Mouse (Mus musculus) ES-Bruce4 (cell line): ENCODE measurements around the gene Tulp1. TPM values are rescaled to one million over a fixed set of nuclear protein-coding genes. Genes with fewer than 3 reads are reported as not detected.

Experiments
- H3K27ac ChIP-seq: 2 replicates; pipeline ENCODE4 v1.5.1; 2012; ENCODE audit warnings: low read length, inconsistent platforms; ENCODE audit not compliant: insufficient read depth
- H3K27me3 ChIP-seq: 2 replicates; pipeline ENCODE4 v1.6.1; 2012; ENCODE audit warnings: mild to moderate bottlenecking, low read length, inconsistent platforms; ENCODE audit not compliant: control insufficient read depth, poor library complexity, insufficient read depth, severe bottlenecking
- H3K36me3 ChIP-seq: 2 replicates; pipeline ENCODE4 v1.6.1; 2012; ENCODE audit warnings: inconsistent platforms, mild to moderate bottlenecking, low read length, moderate library complexity; ENCODE audit not compliant: control insufficient read depth, poor library complexity, insufficient read depth, severe bottlenecking
- H3K4me1 ChIP-seq: one replicate; pipeline ENCODE4 v1.8.1; 2011; ENCODE audit warnings: low read length; ENCODE audit not compliant: control insufficient read depth, insufficient read depth
- H3K4me3 ChIP-seq: 2 replicates; pipeline ENCODE4 v1.5.1; 2011; ENCODE audit warnings: low read depth, mild to moderate bottlenecking, low read length
- H3K9ac ChIP-seq: 2 replicates; pipeline ENCODE4 v1.6.1; 2012; ENCODE audit warnings: low read depth, mild to moderate bottlenecking, inconsistent platforms; ENCODE audit not compliant: poor library complexity, severe bottlenecking
- H3K9me3 ChIP-seq: replicated peaks from 2 replicates; pipeline ENCODE4 v1.6.1; 2012; ENCODE audit warnings: mild to moderate bottlenecking, low read length, inconsistent platforms; ENCODE audit not compliant: control insufficient read depth, poor library complexity, insufficient read depth, severe bottlenecking
- CTCF ChIP-seq: IDR thresholded peaks from one replicate; pipeline ENCODE4 v1.8.1; 2011; ENCODE audit warnings: low read depth, low read length
- EP300 ChIP-seq: IDR thresholded peaks from 2 replicates; pipeline ENCODE4 v1.6.1; 2011; ENCODE audit warnings: low read depth, low read length; ENCODE audit not compliant: insufficient read depth
- POLR2A ChIP-seq: IDR thresholded peaks from one replicate; pipeline ENCODE4 v1.8.1; 2011; ENCODE audit warnings: low read length; ENCODE audit not compliant: insufficient read depth
- polyA plus RNA-seq: library from polyadenylated mRNA; stranded (reverse); fragments of >200 nt; gene quantifications from 2 replicates; pipeline ENCODE4 v1.2.4, GENCODE M21; 2011; ENCODE audit warnings: low read depth; ENCODE audit not compliant: missing spikeins, insufficient read depth, insufficient read length

Tulp1 gene
- polyA plus RNA-seq, 1 experiment: 14.0 TPM

DNA sequence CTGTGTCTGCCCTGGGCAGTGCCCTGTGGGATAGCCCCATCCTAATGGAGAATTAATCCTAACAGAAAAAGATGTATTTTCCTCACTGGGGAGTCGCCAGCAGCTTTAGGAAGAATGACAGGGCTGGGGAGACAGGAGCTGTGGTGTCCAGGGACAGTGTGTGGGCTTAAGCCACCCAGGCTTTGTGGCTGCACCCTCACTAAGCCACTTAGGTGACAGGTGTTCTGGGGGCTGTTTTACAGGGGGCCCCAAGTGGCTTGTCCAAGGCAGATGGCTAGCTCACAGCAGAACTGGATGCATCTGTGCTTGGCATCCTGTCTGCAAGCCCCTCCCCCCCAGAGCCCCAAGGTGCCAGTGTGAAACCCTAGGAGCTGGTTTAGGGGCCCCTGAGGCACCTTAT lies 6.9 kb upstream of the Tulp1 start:
- no peaks in the 10 kb centered on the region for H3K36me3 ChIP-seq
- H3K27me3 ChIP-seq: no peaks in the 10 kb centered on the region
- no peak overlapping the region for H3K9ac ChIP-seq
- no peak overlapping the region for H3K4me3 ChIP-seq
- H3K9me3 ChIP-seq: no peaks in the 10 kb centered on the region
- H3K27ac ChIP-seq: no peak overlapping the region
- peaks cover 2% of the 10 kb centered on the region for H3K4me1 ChIP-seq
- no peak for TF ChIP-seq EP300
- no peak for TF ChIP-seq POLR2A
- TF ChIP-seq CTCF: no peak

DNA sequence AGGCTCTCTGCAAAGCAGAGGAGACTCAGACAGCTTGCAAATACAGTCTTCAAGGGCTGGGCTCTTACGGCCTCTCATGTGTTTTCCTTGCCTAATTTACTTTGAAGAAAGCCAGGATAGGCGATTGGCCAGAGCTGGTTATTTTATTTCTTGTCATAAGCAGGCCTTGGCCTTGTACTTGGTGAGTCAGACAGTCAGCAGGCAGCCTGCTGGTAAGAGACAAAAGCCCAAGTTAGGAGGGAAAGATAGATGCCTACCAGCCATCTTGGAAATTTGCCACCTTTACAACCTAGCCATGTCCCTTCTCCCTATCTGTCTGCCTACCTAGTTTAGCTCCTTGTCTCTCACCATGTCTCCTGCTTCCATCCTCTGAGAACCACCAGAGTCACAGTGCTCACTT lies 6.3 kb upstream of the Tulp1 start:
- Histone ChIP-seq H3K36me3 (no peaks in the 10 kb centered on the region), H3K4me3 (no peak overlapping the region), H3K9me3 (no peaks in the 10 kb centered on the region), H3K9ac (no peak overlapping the region), H3K27me3 (no peaks in the 10 kb centered on the region), H3K27ac (no peak overlapping the region), H3K4me1 (peaks cover 2% of the 10 kb centered on the region)
- TF ChIP-seq POLR2A (no peak), EP300 (no peak), CTCF (no peak)

- no peaks in the 10 kb centered on the region for H3K4me1 ChIP-seq
- no peaks in the 10 kb centered on the region for H3K36me3 ChIP-seq
- H3K4me3 ChIP-seq: no peak overlapping the region
- H3K27me3 ChIP-seq: 0 out of 2 replicates have a peak, but pooled peaks cover 6% of the 10 kb centered on the region
- no peak overlapping the region for H3K27ac ChIP-seq
- H3K9ac ChIP-seq: no peak overlapping the region
- TF ChIP-seq CTCF (no peak), POLR2A (no peak), EP300 (no peak)
- no peaks in the 10 kb centered on the region for H3K9me3 ChIP-seq
These were observed 4.0 kb upstream of the Tulp1 start for GRCm38 (mm10) chr17:28369056-28369455.

- Histone ChIP-seq H3K27ac (no peak overlapping the region), H3K4me1 (no peaks in the 10 kb centered on the region), H3K27me3 (0 out of 2 replicates have a peak, but pooled peaks cover 6% of the 10 kb centered on the region), H3K9ac (no peak overlapping the region), H3K4me3 (no peak overlapping the region), H3K36me3 (no peaks in the 10 kb centered on the region), H3K9me3 (no peaks in the 10 kb centered on the region)
- TF ChIP-seq EP300 (0 out of 2 replicates have a peak, but pooled peaks have one; percentile 23), POLR2A (no peak), CTCF (peak; percentile 92)
These were observed 3.4 kb upstream of the Tulp1 start for GRCm38 (mm10) chr17:28368449-28368848.

- TF ChIP-seq EP300 (no peak), POLR2A (no peak), CTCF (no peak)
- Histone ChIP-seq H3K4me1 (peaks cover 2% of the 10 kb centered on the region), H3K27me3 (0 out of 2 replicates have a peak, but pooled peaks cover 6% of the 10 kb centered on the region), H3K9ac (peak overlapping the region; percentile 35; the same call in 1 of the 2 replicates), H3K27ac (no peak overlapping the region), H3K9me3 (no peaks in the 10 kb centered on the region), H3K4me3 (peak overlapping the region; percentile 42; the same call in 1 of the 2 replicates), H3K36me3 (no peaks in the 10 kb centered on the region)
These were observed 1.5 kb downstream of the Tulp1 start for GRCm38 (mm10) chr17:28363507-28363906.

DNA sequence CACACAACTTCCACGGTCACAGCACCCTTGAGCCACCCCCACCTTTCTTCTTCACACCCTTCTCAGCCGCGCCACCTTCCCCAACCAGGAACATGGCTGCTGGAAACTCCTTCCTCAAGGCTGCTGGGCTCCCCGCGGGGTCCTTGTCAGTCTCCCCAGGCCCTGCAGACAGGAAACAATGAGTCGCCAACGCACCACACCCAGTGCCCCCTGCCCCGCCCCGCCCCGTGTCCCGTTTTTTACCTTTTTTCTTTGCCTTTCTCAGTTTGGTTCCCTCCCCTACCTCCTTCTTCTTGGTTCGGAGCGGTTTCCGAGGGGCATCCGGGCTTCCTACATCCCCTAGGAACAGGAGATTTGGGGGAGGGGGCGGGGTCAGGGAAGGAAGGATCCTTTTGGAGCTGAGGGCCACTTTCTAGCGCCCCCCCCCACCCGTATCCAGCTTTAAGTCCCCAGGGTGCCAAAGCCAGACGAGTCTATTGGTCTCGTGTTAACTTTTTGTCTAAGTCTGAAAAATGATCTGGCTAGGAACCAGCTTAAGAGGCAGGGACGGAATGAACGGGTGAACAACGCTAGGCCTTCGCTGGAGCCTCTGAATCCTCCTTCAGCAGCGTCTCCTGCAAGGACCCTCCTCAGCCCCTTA lies 2.2 kb downstream of the Tulp1 start:
- Histone ChIP-seq H3K4me1 (peaks cover 2% of the 10 kb centered on the region), H3K4me3 (peak overlapping the region; percentile 64), H3K27me3 (0 out of 2 replicates have a peak, but pooled peaks cover 6% of the 10 kb centered on the region), H3K27ac (no peak overlapping the region), H3K9ac (peak overlapping the region; percentile 35), H3K9me3 (no peaks in the 10 kb centered on the region), H3K36me3 (no peaks in the 10 kb centered on the region)
- TF ChIP-seq POLR2A (no peak), CTCF (no peak), EP300 (0 out of 2 replicates have a peak, but pooled peaks have one; percentile 32)
